Mouse (Mus musculus): Measurements from ENCODE around the gene Zpld1. TPM values are rescaled to one million over a fixed set of nuclear protein-coding genes. Genes with fewer than 3 reads are reported as not detected.

Gene Zpld1
- polyA plus RNA-seq (2012): not detected in 2 replicates

DNA sequence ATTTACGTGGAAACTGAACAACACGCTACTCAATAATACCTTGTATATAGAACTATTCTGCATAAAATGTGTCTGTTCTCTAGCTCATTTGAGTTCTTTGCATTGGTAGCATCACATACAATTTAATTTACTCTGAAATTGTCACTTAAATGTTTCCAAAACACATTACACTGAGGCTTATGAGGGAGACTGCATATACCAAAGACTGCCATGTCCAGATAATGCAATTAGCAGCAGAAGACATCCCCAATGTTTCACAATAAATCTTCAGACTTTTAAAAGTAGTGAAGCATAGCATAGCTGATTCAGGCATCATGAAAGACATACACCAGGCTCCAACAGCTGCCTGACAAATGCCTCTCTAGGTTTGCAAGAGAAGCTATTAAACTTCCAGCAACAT lies at the start of gene Zpld1:
Gene Zpld1 (minus strand): TSS at position 101 of the 400 bp plus-strand sequence.
- Histone ChIP-seq H3K27me3 (ENCODE audit: control insufficient read depth) (no peaks in the 10 kb centered on the region), H3K36me3 (ENCODE audit: control insufficient read depth) (no peaks in the 10 kb centered on the region), H3K4me3 (replicated peaks) (no peak within 1 kb of the TSS), H3K9me3 (ENCODE audit: control insufficient read depth, low read length) (no peaks in the 10 kb centered on the region), H3K4me1 (ENCODE audit: control insufficient read depth) (no peaks in the 10 kb centered on the region)
- TF ChIP-seq TAL1 (IDR thresholded peaks at IDR 0.05; ENCODE audit: low read length) (no peak), GATA1 (IDR thresholded peaks at IDR 0.05; ENCODE audit: low read length) (no peak)

GRCm38 (mm10) chr16:55345644-55346043 lies 47.9 kb upstream of the Zpld1 start:
- Histone ChIP-seq H3K4me3 (replicated peaks) (no peak overlapping the region), H3K27me3 (ENCODE audit: control insufficient read depth) (no peaks in the 10 kb centered on the region), H3K36me3 (ENCODE audit: control insufficient read depth) (no peaks in the 10 kb centered on the region), H3K4me1 (ENCODE audit: control insufficient read depth) (no peaks in the 10 kb centered on the region), H3K9me3 (ENCODE audit: control insufficient read depth, low read length) (peaks cover 3% of the 10 kb centered on the region; the same call in 1 of the 2 replicates)
- no peak for TF ChIP-seq GATA1 (IDR thresholded peaks at IDR 0.05; ENCODE audit: low read length)
- TF ChIP-seq TAL1 (IDR thresholded peaks at IDR 0.05; ENCODE audit: low read length): no peak

DNA sequence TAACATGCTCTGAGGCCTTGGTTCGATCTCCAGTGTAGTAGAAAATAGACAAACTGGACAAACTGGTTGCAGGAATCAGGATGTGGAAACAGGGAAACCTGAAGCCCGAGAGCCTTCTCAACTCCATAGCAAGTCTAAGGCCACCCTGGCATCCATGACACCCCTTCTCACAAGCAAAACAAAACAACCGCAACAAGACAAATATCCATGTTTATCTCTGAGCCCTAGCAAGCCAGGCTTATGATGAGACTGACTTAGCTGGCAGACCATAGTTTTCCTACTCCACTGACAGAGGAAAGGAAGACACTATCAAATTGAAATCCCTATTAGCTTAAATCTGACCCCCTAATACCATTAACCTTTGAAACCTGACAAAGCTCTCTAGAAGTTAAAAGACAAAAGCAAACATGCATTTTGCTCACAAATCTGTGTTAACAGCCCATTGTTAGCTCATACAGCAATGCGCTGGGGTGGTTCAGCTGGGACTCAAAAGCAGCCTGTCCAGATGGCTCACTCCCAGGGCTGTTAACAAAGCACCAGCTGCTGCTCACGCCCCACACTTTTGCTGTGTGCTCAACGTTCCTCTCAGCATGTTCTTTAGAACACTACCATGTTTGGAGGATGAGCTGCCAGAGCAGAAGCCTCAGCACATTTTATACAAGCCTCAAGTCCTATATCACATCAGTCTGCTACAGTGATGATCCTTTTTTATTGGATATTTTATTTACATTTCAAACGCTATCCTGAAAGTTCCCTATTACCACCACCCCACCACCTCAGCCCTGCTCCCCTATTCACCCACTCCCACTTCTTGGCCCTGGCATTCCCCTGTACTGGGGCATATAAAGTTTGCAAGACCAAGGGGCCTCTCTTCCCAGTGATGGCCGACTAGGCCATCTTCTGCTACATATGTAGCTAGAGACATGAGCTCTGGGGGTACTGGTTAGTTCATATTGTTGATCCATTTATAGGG lies 24.0 kb upstream of the Zpld1 start:
- Histone ChIP-seq H3K4me3 (replicated peaks) (no peak overlapping the region), H3K36me3 (ENCODE audit: control insufficient read depth) (no peaks in the 10 kb centered on the region), H3K27me3 (ENCODE audit: control insufficient read depth) (no peaks in the 10 kb centered on the region), H3K9me3 (ENCODE audit: control insufficient read depth, low read length) (peaks cover 7% of the 10 kb centered on the region; the same call in 1 of the 2 replicates), H3K4me1 (ENCODE audit: control insufficient read depth) (no peaks in the 10 kb centered on the region)
- TF ChIP-seq TAL1 (IDR thresholded peaks at IDR 0.05; ENCODE audit: low read length) (no peak), GATA1 (IDR thresholded peaks at IDR 0.05; ENCODE audit: low read length) (no peak)

DNA sequence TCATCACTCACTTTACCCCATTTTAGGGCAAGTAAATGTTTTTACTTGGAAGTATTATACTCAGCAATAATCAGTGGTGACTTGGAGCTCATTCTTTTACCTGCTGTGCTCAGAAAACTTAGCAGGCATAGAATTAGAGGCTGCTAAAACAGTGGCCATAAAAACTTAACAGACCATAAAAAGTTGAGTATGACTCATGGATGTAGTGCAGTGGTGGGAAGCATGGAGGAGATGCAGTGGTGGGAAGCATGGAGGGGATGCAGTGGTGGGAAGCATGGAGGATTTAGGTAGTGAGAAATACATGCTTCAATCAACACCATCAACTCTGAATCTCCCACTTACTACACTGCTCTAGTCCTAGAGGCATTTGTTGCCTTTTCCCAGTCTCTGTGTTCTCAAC lies 19.2 kb upstream of the Zpld1 start:
- 0 out of 2 replicates have a peak, but pooled peaks cover 5% of the 10 kb centered on the region for H3K9me3 ChIP-seq (ENCODE audit: control insufficient read depth, low read length)
- no peak overlapping the region for H3K4me3 ChIP-seq (replicated peaks)
- no peaks in the 10 kb centered on the region for H3K36me3 ChIP-seq (ENCODE audit: control insufficient read depth)
- no peaks in the 10 kb centered on the region for H3K4me1 ChIP-seq (ENCODE audit: control insufficient read depth)
- no peak for TF ChIP-seq GATA1 (IDR thresholded peaks at IDR 0.05; ENCODE audit: low read length)
- TF ChIP-seq TAL1 (IDR thresholded peaks at IDR 0.05; ENCODE audit: low read length): no peak
- H3K27me3 ChIP-seq (ENCODE audit: control insufficient read depth): no peaks in the 10 kb centered on the region

DNA sequence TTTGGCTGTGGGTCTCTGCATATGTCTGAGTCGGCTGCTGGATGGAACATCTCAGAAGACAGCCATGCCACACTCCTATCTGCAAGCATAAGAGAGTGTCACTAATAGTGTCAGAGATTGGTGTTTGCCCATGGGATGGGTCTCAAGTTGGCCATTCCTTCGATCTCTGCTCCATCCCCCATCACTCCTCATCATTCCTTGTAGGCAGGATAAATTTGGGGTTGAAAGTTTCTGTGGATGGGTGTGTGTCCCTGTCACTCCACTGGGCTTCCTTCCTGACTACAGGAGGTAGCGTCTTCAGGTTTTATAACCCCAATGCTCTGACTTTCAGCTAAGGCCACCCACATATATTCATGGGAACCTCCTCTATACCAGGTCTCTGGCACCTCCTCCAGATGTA lies 14.3 kb upstream of the Zpld1 start:
- no peak for TF ChIP-seq GATA1 (IDR thresholded peaks at IDR 0.05; ENCODE audit: low read length)
- no peak for TF ChIP-seq TAL1 (IDR thresholded peaks at IDR 0.05; ENCODE audit: low read length)
- Histone ChIP-seq H3K4me1 (ENCODE audit: control insufficient read depth) (no peaks in the 10 kb centered on the region), H3K4me3 (replicated peaks) (no peak overlapping the region), H3K36me3 (ENCODE audit: control insufficient read depth) (no peaks in the 10 kb centered on the region), H3K9me3 (ENCODE audit: control insufficient read depth, low read length) (no peaks in the 10 kb centered on the region), H3K27me3 (ENCODE audit: control insufficient read depth) (no peaks in the 10 kb centered on the region)

DNA sequence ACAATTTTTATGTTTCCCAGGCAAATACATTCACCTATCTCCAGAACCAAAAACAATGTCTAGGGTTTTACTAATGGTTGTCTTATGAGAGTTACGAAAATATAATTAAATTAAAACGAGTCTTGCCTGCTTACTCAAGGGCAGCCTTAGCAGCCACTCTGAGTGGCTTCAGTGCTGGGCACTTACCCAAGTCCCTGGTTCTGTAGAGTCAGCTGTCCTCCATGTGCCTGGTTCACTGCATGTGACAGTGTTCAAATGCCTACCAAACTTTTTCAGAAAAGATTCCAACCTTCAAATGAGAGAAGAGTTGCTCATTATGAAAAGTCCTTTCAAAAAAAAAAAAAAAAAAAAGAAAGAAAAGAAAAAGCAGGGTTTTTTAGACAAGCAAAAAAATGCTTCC lies 15.1 kb downstream of the Zpld1 start:
- TF ChIP-seq GATA1 (IDR thresholded peaks at IDR 0.05; ENCODE audit: low read length) (no peak), TAL1 (IDR thresholded peaks at IDR 0.05; ENCODE audit: low read length) (no peak)
- no peaks in the 10 kb centered on the region for H3K4me1 ChIP-seq (ENCODE audit: control insufficient read depth)
- H3K27me3 ChIP-seq (ENCODE audit: control insufficient read depth): no peaks in the 10 kb centered on the region
- H3K9me3 ChIP-seq (ENCODE audit: control insufficient read depth, low read length): no peaks in the 10 kb centered on the region
- no peaks in the 10 kb centered on the region for H3K36me3 ChIP-seq (ENCODE audit: control insufficient read depth)
- H3K4me3 ChIP-seq (replicated peaks): no peak overlapping the region

DNA sequence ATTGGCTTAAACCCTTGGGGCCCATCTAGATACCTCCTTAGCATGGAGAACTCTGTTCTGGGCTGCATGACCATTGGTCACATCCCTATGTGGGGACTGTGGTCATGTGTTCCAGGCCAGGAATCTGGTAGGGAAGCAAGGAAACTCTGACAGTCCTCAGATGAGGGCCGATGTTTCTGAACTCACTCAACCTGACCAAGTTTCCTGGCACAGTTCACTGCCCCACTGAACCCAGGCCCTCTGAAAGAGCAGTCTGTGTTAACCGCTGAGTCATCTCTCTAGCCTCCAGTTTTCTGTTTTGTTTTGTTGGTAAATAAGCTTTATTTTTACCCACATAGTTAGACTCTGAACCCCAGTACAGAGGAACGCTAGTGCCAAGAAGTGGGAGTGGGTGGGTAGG lies 20.3 kb downstream of the Zpld1 start:
- Histone ChIP-seq H3K4me1 (ENCODE audit: control insufficient read depth) (no peaks in the 10 kb centered on the region), H3K4me3 (replicated peaks) (no peak overlapping the region), H3K36me3 (ENCODE audit: control insufficient read depth) (no peaks in the 10 kb centered on the region), H3K9me3 (ENCODE audit: control insufficient read depth, low read length) (peaks cover 8% of the 10 kb centered on the region), H3K27me3 (ENCODE audit: control insufficient read depth) (no peaks in the 10 kb centered on the region)
- TF ChIP-seq TAL1 (IDR thresholded peaks at IDR 0.05; ENCODE audit: low read length): no peak
- TF ChIP-seq GATA1 (IDR thresholded peaks at IDR 0.05; ENCODE audit: low read length): no peak

- Histone ChIP-seq H3K9me3 (ENCODE audit: control insufficient read depth, low read length) (peaks cover 2% of the 10 kb centered on the region; the same call in 1 of the 2 replicates), H3K36me3 (ENCODE audit: control insufficient read depth) (no peaks in the 10 kb centered on the region), H3K4me1 (ENCODE audit: control insufficient read depth) (no peaks in the 10 kb centered on the region), H3K4me3 (replicated peaks) (no peak overlapping the region), H3K27me3 (ENCODE audit: control insufficient read depth) (no peaks in the 10 kb centered on the region)
- TF ChIP-seq TAL1 (IDR thresholded peaks at IDR 0.05; ENCODE audit: low read length) (no peak), GATA1 (IDR thresholded peaks at IDR 0.05; ENCODE audit: low read length) (no peak)
These were observed 32.5 kb downstream of the Zpld1 start for GRCm38 (mm10) chr16:55265281-55265680.

GRCm38 (mm10) chr16:55260862-55261574 lies 36.8 kb downstream of the Zpld1 start:
- no peaks in the 10 kb centered on the region for H3K4me1 ChIP-seq (ENCODE audit: control insufficient read depth)
- no peaks in the 10 kb centered on the region; the same call in 1 of the 2 replicates for H3K9me3 ChIP-seq (ENCODE audit: control insufficient read depth, low read length)
- H3K27me3 ChIP-seq (ENCODE audit: control insufficient read depth): no peaks in the 10 kb centered on the region
- TF ChIP-seq GATA1 (IDR thresholded peaks at IDR 0.05; ENCODE audit: low read length) (no peak), TAL1 (IDR thresholded peaks at IDR 0.05; ENCODE audit: low read length) (no peak)
- no peaks in the 10 kb centered on the region for H3K36me3 ChIP-seq (ENCODE audit: control insufficient read depth)
- no peak overlapping the region for H3K4me3 ChIP-seq (replicated peaks)
